Mouse (Mus musculus) bone marrow macrophage, adult 2 months (primary cell): ENCODE measurements around the gene Best1. TPM values are rescaled to one million over a fixed set of nuclear protein-coding genes. Genes with fewer than 3 reads are reported as not detected.

Source experiments
- H3K27ac ChIP-seq: 2 replicates; pipeline ENCODE4 v1.5.1; 2012; ENCODE audit warnings: low read depth, low read length; ENCODE audit not compliant: insufficient read depth
- H3K4me1 ChIP-seq: 2 replicates; pipeline ENCODE4 v1.6.1; 2012; ENCODE audit warnings: low read length; ENCODE audit not compliant: control insufficient read depth, insufficient read depth
- H3K4me3 ChIP-seq: 2 replicates; pipeline ENCODE4 v1.5.1; 2012; ENCODE audit warnings: mild to moderate bottlenecking, low read length, moderate library complexity; ENCODE audit not compliant: insufficient read depth
- CTCF ChIP-seq: IDR thresholded peaks from 2 replicates; pipeline ENCODE4 v1.5.1; 2012; ENCODE audit warnings: low read depth, mild to moderate bottlenecking, low read length, moderate library complexity
- POLR2A ChIP-seq: IDR thresholded peaks from 2 replicates; pipeline ENCODE4 v1.6.1; 2012; ENCODE audit warnings: mild to moderate bottlenecking, low read depth, low read length, borderline replicate concordance
- polyA plus RNA-seq: library from polyadenylated mRNA; stranded (reverse); fragments of >200 nt; gene quantifications from 2 replicates; pipeline ENCODE4 v1.2.4, GENCODE M21; 2012; ENCODE audit not compliant: missing spikeins, insufficient read depth, insufficient read length

The Best1 gene
- polyA plus RNA-seq, 1 experiment = 0.44 TPM

GRCm38 (mm10) chr19:10014824-10015223 lies 13.4 kb upstream of the Best1 start:
- TF ChIP-seq CTCF (no peak), POLR2A (no peak)
- Histone ChIP-seq H3K27ac (no peak overlapping the region), H3K4me1 (peaks cover 8% of the 10 kb centered on the region)

DNA sequence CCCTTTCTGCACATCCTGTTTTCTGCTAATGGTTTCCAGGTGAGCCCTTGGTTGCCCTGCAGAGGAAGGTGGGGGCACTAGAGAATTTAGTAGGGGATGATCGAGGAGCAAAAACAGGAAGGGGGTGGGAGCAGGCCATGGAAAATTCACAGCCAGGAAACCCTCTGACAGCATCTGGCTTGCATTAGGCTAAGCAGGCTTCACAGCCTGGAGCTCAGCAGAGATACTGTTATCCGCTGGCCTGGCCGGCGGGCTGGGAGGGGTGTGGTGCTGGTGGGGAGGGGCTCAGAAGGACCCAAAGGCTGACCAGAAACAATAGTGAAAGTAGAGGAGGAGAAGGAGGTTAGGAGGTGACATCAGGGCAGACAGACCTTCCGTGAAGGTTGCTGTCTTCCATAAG lies 12.5 kb upstream of the Best1 start:
- H3K27ac ChIP-seq = no peak overlapping the region
- no peak overlapping the region for H3K4me3 ChIP-seq
- TF ChIP-seq POLR2A = no peak
- TF ChIP-seq CTCF = no peak
- H3K4me1 ChIP-seq = peaks cover 8% of the 10 kb centered on the region

More at GRCm38 (mm10) chr19:10014824-10015223, 13.4 kb upstream of the Best1 start:
- H3K4me3 ChIP-seq = no peak overlapping the region

GRCm38 (mm10) chr19:10013348-10013747 lies 11.9 kb upstream of the Best1 start:
- H3K4me3 ChIP-seq = no peak overlapping the region
- peaks cover 8% of the 10 kb centered on the region for H3K4me1 ChIP-seq
- no peak overlapping the region for H3K27ac ChIP-seq
- TF ChIP-seq CTCF (no peak), POLR2A (no peak)

DNA sequence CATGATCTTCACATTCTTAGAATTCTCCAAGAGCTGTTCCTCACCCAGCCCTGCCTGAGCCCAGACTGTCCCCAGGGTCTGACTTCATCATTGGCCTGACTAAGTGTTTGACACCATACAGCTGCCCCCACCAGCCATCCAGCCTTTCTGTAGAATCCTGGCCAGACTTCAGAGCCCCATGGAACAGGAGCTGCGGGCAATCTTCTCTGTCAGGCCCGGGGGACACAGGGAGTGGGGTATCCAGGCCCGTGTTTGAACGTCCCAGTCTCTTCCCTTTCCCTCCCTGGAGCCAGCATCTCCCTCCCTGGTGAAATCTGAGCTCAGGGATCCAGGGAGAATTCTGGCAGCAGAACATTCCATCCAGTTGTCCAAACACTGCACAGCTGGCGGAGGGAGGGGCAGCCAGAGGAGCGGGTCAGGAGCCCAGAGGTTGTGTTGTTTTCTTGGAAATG lies 11.4 kb upstream of the Best1 start:
- no peak for TF ChIP-seq CTCF
- no peak for TF ChIP-seq POLR2A
- Histone ChIP-seq H3K4me1 (peaks cover 8% of the 10 kb centered on the region), H3K27ac (no peak overlapping the region), H3K4me3 (no peak overlapping the region)

- TF ChIP-seq CTCF (no peak), POLR2A (no peak)
- H3K4me1 ChIP-seq = peaks cover 3% of the 10 kb centered on the region
- H3K27ac ChIP-seq = no peak overlapping the region
- no peak overlapping the region for H3K4me3 ChIP-seq
Observed at GRCm38 (mm10) chr19:10011408-10011807, 10.0 kb upstream of the Best1 start.

DNA sequence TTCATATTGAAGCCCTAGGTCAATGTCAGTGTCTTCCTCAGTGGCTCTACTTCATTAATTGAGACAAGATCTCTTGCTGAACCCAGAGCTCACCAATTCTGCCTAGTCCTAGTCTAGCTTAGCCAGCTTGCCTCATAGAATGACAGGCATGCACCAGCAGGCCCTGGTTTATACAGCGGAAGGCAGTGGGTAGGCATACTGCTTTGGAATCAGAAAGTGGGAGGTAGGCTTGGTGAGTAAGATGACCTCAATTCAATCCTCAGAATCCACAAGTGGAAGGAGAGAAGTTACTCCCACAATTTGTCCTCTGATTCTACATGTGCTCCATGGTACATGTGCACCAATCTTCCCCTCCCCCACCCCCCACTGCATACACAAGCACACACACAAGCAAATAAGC lies 2.3 kb upstream of the Best1 start:
- no peak for TF ChIP-seq POLR2A
- no peak for TF ChIP-seq CTCF
- Histone ChIP-seq H3K27ac (no peak overlapping the region), H3K4me1 (no peaks in the 10 kb centered on the region), H3K4me3 (no peak overlapping the region)

GRCm38 (mm10) chr19:10000330-10000729 lies 1.1 kb downstream of the Best1 start:
- H3K4me1 ChIP-seq = no peaks in the 10 kb centered on the region
- no peak overlapping the region for H3K27ac ChIP-seq
- no peak overlapping the region for H3K4me3 ChIP-seq
- TF ChIP-seq POLR2A = no peak
- no peak for TF ChIP-seq CTCF

GRCm38 (mm10) chr19:9998736-9999486 lies 2.5 kb downstream of the Best1 start:
- no peaks in the 10 kb centered on the region for H3K4me1 ChIP-seq
- TF ChIP-seq POLR2A = no peak
- TF ChIP-seq CTCF = no peak
- no peak overlapping the region for H3K27ac ChIP-seq
- no peak overlapping the region for H3K4me3 ChIP-seq

- Histone ChIP-seq H3K27ac (no peak overlapping the region), H3K4me3 (no peak overlapping the region), H3K4me1 (no peaks in the 10 kb centered on the region)
- no peak for TF ChIP-seq POLR2A
- TF ChIP-seq CTCF = no peak
Observed at GRCm38 (mm10) chr19:9998063-9998416, 3.4 kb downstream of the Best1 start.

DNA sequence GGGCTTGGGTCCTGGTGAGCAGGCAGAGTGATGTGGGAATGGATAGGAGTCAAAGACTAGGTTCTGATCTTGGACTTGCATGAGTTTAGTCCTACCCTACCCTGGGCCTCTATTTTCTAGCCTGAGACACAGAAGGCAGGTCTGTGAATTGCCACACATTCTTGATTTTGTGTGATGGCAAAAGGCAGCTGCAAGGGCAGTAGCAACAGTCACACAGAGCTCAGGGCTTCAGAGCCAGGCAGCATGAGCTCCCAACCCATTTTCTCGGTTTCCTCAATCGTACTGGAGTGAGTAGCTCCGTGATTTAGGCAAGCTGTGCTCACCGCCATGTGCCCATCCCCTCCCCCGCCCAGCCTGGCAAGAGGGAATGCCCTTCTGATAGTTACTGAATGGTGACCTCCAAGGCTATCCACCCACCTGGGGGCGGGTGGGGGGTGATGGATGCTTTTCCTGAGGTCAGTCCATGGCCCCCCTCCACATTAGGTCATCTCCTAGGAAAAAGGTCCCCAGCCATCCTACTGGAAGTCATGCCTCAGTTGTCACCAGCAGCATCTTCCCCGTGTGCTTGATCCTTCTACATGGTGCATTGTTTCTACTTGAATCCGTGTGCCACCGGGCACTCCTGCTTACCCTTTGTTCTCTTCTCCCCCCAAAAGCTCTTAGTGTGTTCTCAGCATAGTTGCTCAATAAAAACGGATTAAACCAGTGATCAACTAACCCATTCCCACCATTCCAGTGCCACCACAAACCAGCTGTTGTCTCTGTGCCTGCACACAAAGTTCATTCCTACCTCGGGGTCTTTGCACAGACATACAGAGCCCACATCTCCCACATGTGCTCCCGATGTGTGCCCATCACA lies 4.0 kb downstream of the Best1 start:
- TF ChIP-seq CTCF (no peak), POLR2A (no peak)
- H3K27ac ChIP-seq = no peak overlapping the region

More for the DNA sequence above, 4.0 kb downstream of the Best1 start:
- Histone ChIP-seq H3K4me3 (no peak overlapping the region), H3K4me1 (no peaks in the 10 kb centered on the region)
